Mouse (Mus musculus) adrenal gland, adult 8-10 months (tissue): ENCODE data around the gene Traf3ip3. TPM values are rescaled to one million over a fixed set of nuclear protein-coding genes. Genes with fewer than 3 reads are reported as not detected.
A peak's percentile ranks its signal among the peaks of the same experiment; 100 is the strongest.

ENCODE experiments used
- DNase-seq: peaks from one replicate; pipeline ENCODE4 v3.0.0; 2022
- total RNA-seq, 4 experiments: library from RNA; stranded (reverse); gene quantifications; 2 replicates each; pipeline ENCODE4 v1.2.4; 2022

The Traf3ip3 gene
- total RNA-seq, result 1 to 10 TPM; 1.6 to 3.9 (median 2.7) TPM

- peak; percentile 3 for DNase-seq
Measured at GRCm38 (mm10) chr1:193201383-193201778, at the start of gene Traf3ip3. Gene Traf3ip3 (minus strand): TSS chr1:193201703.

DNA sequence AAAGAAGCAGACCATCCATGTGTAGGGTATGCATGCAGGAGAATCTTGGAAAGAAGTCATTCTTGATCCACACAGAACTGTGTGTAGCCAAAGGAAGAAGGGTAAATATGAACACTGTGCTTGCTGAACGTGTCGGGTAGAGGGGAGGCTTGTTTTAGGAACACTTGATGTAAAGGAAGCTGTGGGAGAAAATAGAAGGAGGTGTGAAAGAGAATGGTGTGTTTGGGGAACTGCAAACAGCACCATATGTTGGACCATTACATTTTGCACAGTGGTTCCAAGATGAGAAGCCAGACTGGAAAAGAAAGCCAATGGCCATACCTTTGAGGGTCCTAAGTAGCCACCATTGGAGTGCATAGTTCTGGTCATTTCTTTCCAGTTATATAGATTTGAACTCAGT, 48.5 kb upstream of the Traf3ip3 start:
- DNase-seq, result no peak

- no peak for DNase-seq
Measured at GRCm38 (mm10) chr1:193244235-193244634, 42.7 kb upstream of the Traf3ip3 start.

DNA sequence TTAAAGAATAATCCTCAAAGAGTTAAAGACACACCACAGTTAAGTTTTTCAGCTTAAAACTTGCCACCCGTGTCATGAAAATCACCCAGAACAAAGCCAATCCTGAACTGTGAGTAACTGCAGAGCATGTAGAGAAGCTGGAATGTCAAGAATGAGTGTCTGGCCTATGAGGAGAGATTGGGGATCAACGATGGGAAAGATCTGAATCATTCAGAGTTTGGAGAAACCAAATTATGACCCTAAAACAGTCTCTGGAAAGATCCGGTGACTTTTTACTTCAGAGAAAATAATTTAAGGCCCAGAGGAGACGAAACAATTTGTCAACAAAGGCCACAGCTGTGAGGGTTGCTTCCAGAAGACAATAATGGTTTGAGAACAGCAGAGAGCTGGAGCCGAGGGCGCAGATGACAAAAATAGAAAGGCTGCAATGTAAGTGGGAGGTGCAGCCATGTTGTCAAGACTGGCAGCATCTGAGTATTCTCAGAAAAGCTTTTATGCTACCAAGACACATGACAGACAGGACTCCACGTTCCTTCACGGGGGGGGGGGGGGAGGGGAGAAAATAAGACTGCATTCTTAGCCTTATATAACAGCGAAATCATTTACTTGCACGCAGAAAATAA, 42.2 kb upstream of the Traf3ip3 start:
- DNase-seq, result no peak

DNA sequence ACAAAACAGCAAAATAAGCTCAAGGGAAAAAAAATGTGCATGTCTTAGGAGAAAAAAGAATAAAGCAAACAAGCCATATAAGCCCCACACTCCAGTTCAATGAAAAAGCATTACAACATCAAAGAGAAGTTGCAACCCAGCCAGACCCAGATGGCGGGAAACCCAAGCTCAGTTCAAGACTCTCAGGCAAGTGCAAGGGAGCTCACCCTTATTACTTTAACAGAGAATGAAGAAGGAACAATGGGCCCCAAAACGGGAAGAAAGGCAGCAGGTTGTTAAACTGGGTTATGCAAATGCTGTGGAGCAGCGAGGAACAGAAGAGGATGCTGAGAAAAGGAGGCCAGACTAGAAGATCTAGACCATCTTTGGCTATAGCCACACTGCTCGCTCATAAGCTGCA, 41.4 kb upstream of the Traf3ip3 start:
- DNase-seq, result no peak

GRCm38 (mm10) chr1:193242238-193242637, 40.7 kb upstream of the Traf3ip3 start:
- peak; percentile 47 for DNase-seq

DNA sequence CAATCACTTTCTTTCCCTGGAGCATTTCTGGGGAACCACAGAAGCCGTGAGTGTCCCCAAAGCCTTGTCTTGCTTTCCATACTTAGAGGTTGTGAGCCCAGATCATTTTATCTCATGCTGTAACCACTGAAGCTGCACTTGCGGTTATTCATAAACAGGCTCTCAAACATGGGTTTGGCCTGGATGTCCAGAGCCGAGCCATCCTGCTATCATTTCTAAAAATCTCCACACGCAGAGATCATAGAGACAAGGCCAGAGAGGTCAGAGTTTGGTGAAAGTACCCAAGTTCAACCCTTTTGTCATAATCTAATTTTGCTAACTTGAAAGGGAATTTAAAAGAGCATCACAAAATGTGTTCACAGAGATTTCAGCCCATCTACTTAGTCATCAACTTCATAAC, 39.9 kb upstream of the Traf3ip3 start:
- DNase-seq, result no peak

- DNase-seq, result no peak
Measured at GRCm38 (mm10) chr1:193238426-193238825, 36.9 kb upstream of the Traf3ip3 start.

DNA sequence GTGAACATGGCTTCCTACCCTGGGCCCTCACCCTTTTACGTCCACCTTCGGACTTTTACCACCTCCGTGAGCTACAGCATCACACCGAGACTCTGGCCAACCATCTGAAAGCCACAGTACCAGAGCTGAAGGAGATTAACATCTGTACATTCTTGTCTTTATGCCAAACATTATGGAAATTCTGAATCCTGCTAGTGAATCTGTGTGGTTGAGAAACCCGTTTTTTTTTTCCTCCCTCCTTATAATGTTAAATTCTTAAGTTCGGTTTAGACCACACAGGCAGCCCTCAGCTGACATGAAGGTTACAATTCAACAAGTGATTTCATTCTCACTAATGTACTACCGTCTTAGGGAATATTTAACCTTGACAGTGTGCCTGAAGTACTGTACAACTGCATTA, 33.4 kb upstream of the Traf3ip3 start:
- no peak for DNase-seq

DNA sequence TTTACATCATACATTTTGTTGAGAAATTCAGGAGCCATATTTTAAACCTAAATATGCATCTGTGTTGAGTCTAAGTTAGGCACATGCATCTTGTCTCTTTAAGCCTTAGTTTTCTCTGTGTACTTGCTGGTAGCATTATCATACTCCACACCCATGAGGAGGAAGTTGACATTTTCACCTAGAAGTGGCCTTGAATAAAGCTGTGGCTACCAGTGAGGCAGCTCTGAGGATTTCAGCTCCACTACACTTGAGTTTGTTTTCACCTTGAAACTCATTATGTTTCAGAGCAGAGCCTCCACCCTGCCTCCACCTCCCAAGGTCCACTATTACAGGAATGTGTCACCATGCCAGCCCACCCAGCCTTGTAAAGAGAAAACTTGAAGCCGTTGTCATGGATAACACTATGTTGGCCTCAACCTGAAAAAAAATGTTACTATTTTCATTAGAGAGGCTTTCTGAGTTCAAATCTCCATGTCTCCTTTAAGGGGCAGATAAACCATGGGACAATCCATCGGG, 32.7 kb upstream of the Traf3ip3 start:
- no peak for DNase-seq

DNA sequence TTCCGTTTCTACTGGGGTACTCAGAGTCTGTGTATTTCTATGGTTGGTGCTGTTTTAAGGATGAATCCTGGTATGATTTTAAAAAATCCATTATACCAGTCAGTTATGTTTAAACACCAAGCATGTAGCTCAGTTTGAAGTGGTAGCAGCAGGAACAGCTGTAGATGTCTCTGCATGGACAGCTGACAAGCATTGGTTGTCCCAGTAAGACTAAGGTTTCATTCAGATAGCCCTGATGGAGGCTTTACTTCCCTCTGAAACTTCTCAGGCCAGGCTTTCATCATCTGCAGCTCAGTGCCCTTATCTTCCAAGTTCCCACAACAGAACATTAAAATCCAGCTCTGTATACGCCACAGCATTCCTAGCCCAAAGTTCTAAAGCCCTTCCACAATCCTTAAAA, 31.2 kb upstream of the Traf3ip3 start:
- no peak for DNase-seq

DNA sequence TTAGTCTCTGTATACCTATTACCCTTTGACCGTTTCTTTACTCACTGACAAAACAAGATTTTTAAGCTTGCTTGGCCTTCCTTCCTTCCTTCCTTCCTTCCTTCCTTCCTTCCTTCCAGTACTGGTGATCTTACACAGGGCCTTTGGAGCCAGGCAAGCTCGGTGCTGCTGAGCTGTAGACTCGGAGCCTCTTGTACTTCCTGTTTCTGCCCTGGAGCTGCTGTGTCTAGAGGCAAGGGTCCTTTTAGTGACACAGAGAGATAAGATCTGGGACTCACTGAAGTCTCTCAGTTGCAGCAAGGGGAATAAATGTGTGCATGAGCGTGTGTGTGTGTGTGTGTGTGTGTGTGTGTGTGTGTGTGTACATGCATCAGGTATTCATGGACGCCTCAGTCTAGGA, 29.4 kb upstream of the Traf3ip3 start:
- no peak for DNase-seq

GRCm38 (mm10) chr1:193230531-193230930, 29.0 kb upstream of the Traf3ip3 start:
- no peak for DNase-seq

DNA sequence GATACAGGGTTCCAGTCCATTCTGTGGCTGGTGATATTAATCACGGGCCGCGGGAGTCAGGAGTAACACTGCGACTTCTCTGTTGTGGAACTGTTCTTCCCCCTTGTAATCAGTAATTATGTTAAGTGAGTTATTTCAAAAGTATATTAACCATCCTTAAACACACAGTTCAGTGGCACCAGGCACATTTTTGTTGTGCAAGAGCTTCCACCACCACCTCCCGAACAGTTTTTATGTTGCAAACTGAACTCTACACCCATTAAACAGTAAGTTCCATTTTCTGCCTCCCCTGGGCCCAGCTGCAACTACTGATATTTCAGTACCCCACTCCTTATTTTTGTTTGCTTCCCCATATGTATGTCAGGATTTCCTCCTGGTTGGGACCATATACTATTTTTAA, 28.1 kb upstream of the Traf3ip3 start:
- no peak for DNase-seq

GRCm38 (mm10) chr1:193227537-193227936, 26.0 kb upstream of the Traf3ip3 start:
- no peak for DNase-seq

DNA sequence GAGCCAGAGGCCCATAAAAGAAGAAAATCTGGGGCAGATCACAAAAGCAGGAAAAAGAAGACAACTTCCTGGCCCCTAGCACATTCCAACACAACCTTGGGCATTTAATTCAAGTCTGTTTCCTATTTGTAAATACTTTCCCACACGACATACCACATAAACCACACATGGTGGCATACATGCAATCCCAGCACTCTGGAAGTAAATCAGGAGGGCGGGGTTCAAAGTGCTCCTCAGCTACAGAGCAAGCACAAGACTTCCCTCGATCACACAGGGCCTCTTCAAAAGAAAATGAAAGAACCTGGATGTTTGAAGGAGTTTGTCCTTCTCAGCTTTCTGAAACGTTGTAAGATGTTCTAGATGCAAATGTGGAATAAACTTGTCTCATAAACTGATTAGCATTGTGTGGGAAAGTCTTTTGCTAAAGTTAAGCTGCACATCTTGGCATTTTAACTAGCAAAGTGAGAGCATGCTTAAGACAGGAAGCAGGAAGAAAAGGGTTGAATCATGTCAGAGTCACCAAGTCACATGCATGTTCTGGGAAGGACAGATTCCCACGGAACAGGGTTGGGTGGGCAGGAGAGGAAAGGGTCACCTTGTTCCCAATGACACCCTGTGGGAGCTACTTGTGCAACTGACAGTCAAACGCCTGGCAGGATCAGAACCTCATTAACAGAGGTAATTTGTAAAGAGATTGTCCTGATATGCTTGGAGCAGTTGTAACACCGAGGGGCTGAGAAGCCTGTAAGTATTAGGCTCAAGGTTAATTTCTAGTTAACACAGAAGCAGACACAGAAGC, 25.4 kb upstream of the Traf3ip3 start:
- no peak for DNase-seq

DNA sequence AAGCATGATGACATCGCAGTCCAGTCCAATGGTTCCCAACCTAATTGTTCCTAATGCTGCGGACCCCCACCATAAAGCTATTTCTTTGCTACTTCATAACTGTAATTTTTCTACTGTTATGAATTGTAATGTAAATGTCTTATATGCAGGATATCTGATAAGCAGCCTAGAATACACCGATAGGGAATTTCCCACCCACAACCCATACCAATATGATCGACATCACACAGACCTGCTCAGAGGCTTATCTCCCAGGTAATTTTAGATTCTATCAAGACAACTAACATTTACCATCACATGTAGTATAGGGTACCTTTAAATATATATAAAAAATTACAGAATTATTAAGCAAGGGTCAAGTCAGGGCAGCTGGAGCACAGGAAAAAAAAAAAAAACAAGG, 24.6 kb upstream of the Traf3ip3 start:
- DNase-seq, result no peak

- no peak for DNase-seq
Measured at GRCm38 (mm10) chr1:193225531-193225930, 24.0 kb upstream of the Traf3ip3 start.

- DNase-seq, result no peak
Measured at GRCm38 (mm10) chr1:193220408-193220807, 18.9 kb upstream of the Traf3ip3 start.

DNA sequence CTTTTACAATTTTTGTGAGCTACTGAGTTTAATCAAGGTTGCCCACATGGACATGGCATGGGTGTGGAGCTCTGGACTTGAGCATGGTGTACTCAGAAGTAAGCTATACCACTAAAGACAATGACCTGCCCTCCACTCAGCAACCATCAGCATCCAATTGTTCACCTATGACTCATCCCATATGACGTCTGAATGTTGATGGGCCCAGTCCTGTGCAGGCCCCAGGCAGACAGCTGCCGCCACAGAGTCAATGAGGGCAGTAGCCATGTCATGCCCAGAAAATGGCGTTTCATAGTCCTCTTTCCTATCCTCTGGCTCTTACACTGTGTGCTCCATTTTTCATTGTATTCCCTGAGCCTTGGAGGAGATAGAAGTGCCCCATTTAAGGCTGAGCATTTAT, 14.5 kb upstream of the Traf3ip3 start:
- no peak for DNase-seq

GRCm38 (mm10) chr1:193214053-193214452, 12.6 kb upstream of the Traf3ip3 start:
- no peak for DNase-seq

DNA sequence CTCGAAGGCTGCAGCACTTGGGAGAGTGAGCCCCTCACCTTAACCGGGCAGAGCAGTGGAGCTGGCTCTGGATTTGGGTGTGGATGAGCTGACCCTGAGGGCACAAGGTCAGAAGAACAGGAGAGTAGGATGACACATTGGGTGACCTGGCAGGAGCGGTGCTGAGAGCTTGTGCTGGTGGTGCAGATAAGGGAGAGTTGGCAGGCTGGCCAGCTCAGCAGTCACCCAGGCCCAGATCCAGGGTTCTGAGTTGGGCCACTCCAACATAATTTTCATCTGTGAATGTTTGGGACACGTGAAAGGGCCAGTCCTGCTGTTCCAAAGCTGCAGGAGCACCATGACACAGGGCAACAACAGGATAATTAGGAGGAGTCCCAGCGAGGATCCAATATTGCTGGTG, 9.9 kb upstream of the Traf3ip3 start:
- no peak for DNase-seq

- DNase-seq, result no peak
Measured at GRCm38 (mm10) chr1:193208178-193208577, 6.7 kb upstream of the Traf3ip3 start.

DNA sequence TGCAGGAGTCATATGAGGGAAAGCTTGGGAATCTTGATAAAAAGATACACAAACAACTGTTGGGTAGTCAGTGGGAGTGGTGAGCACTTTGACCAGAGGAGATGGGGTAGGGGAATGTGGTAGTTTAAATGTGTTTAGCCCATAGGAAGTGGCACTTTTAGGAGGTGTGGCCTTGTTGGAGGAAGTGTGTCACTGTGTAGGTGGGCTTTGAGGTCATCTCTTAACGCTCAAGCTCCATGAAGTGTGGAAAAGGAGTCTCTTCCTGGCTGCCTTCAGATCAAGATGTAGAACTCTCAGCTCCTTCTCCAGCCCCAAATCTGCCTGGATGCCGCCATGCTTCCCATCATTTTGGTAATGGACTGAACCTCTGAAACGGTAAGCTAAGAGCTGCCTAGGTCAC, 6.0 kb upstream of the Traf3ip3 start, which contains the start of gene Lamb3:
Gene Lamb3, plus strand, starts transcription at position 197 of the 400 bp plus-strand sequence.
- no peak for DNase-seq
